Mouse (Mus musculus) CH12.LX (cell line): ENCODE data around the gene 6430531B16Rik. TPM values are rescaled to one million over a fixed set of nuclear protein-coding genes. Genes with fewer than 3 reads are reported as not detected.
A peak's percentile ranks its signal among the peaks of the same experiment; 100 is the strongest.

Source experiments
- DNase-seq: peaks from one replicate; pipeline ENCODE4 v3.0.0-alpha.2; 2013; ENCODE audit errors: extremely low read depth
- H3K27ac ChIP-seq: 2 replicates; pipeline ENCODE4 v1.5.1; 2012; ENCODE audit warnings: low read depth, mild to moderate bottlenecking, control low read depth, moderate library complexity; ENCODE audit not compliant: insufficient read depth
- H3K27me3 ChIP-seq: replicated peaks from 2 replicates; pipeline ENCODE3; 2012; ENCODE audit warnings: inconsistent platforms
- H3K36me3 ChIP-seq, 2 experiments: replicated peaks in 1 of 2; 2 replicates each; pipeline versions ENCODE3 to v1.6.1; 2012; ENCODE audit warnings: inconsistent platforms in 1 of 2, low read length in 1 of 2, mild to moderate bottlenecking in 1 of 2, mixed read lengths in 1 of 2, moderate library complexity in 1 of 2; ENCODE audit not compliant: control insufficient read depth in 1 of 2, insufficient read depth in 1 of 2
- H3K4me1 ChIP-seq, 2 experiments: 2 replicates each; pipeline ENCODE4 v1.6.1; 2012; ENCODE audit warnings: inconsistent platforms in 1 of 2, moderate library complexity in 1 of 2; ENCODE audit not compliant: insufficient read depth in 2 of 2, control insufficient read depth in 1 of 2
- H3K4me2 ChIP-seq: 2 replicates; pipeline ENCODE4 v1.6.1; 2012; ENCODE audit warnings: low read depth, mild to moderate bottlenecking, control low read depth; ENCODE audit not compliant: poor library complexity, insufficient read depth, severe bottlenecking
- H3K4me3 ChIP-seq, 3 experiments: fragments of 150-350 bp in 1 of 3; sonication (generic) in 1 of 3; replicated peaks in 1 of 3; 2 replicates each; pipeline versions ENCODE3 to v1.5.1; 2011 to 2012; ENCODE audit warnings: low read depth in 2 of 3, low read length in 2 of 3, mild to moderate bottlenecking in 2 of 3, moderate library complexity in 2 of 3, control low read depth in 1 of 3, improper control_type of control experiment in 1 of 3, inconsistent platforms in 1 of 3, mixed read lengths in 1 of 3; ENCODE audit not compliant: poor library complexity in 1 of 3
- H3K79me2 ChIP-seq: replicated peaks from 2 replicates; pipeline ENCODE4 v1.6.1; 2012; ENCODE audit warnings: mild to moderate bottlenecking, moderate library complexity; ENCODE audit not compliant: control insufficient read depth, poor library complexity, insufficient read depth, severe bottlenecking; ENCODE audit errors: extremely low read depth
- H3K9ac ChIP-seq: 2 replicates; pipeline ENCODE4 v1.6.1; 2012; ENCODE audit warnings: low read depth, mild to moderate bottlenecking, control low read depth, moderate library complexity; ENCODE audit not compliant: insufficient read depth
- H3K9me3 ChIP-seq: replicated peaks from 2 replicates; pipeline ENCODE3; 2012; ENCODE audit warnings: low read length, inconsistent platforms, mixed read lengths
- CHD2 ChIP-seq: IDR thresholded peaks from 2 replicates; pipeline ENCODE4 v1.6.1; 2011; ENCODE audit warnings: low read length, improper control_type of control experiment
- E2F4 ChIP-seq: IDR thresholded peaks from 2 replicates; pipeline ENCODE4 v1.6.1; 2011; ENCODE audit warnings: low read depth, low read length, improper control_type of control experiment; ENCODE audit not compliant: insufficient replicate concordance
- EP300 ChIP-seq: IDR thresholded peaks from 2 replicates; pipeline ENCODE4 v1.6.1; 2011; ENCODE audit warnings: low read length, improper control_type of control experiment
- ETS1 ChIP-seq: conservative IDR thresholded peaks from 2 replicates; pipeline ENCODE4 v1.6.1; 2012; ENCODE audit warnings: low read depth, mild to moderate bottlenecking, inconsistent platforms, low read length, improper control_type of control experiment, moderate library complexity
- IRF4 ChIP-seq: IDR thresholded peaks from 2 replicates; pipeline ENCODE4 v1.6.1; 2014; ENCODE audit warnings: low read depth, mild to moderate bottlenecking, inconsistent platforms, low read length, improper control_type of control experiment
- JUN ChIP-seq: IDR thresholded peaks from 2 replicates; pipeline ENCODE4 v1.6.1; 2011; ENCODE audit warnings: low read depth, mild to moderate bottlenecking, low read length, improper control_type of control experiment, moderate library complexity; ENCODE audit not compliant: insufficient read depth
- KAT2A ChIP-seq: IDR thresholded peaks from 2 replicates; pipeline ENCODE4 v1.6.1; 2012; ENCODE audit warnings: low read length, improper control_type of control experiment, inconsistent platforms; ENCODE audit not compliant: insufficient replicate concordance
- MAFK ChIP-seq: IDR thresholded peaks from 2 replicates; pipeline ENCODE4 v1.6.1; 2011; ENCODE audit warnings: low read length, improper control_type of control experiment; ENCODE audit not compliant: insufficient replicate concordance
- MEF2A ChIP-seq: IDR thresholded peaks from 2 replicates; pipeline ENCODE4 v1.6.1; 2014; ENCODE audit warnings: low read depth, mild to moderate bottlenecking, inconsistent platforms, low read length, improper control_type of control experiment, borderline replicate concordance
- MXI1 ChIP-seq: IDR thresholded peaks from 2 replicates; pipeline ENCODE4 v1.6.1; 2011; ENCODE audit warnings: mild to moderate bottlenecking, low read depth, low read length, improper control_type of control experiment
- NELFE ChIP-seq: IDR thresholded peaks from 2 replicates; pipeline ENCODE4 v1.6.1; 2011; ENCODE audit warnings: low read depth, low read length, improper control_type of control experiment
- NRF1 ChIP-seq: IDR thresholded peaks from 2 replicates; pipeline ENCODE4 v1.6.1; 2014; ENCODE audit warnings: low read depth, mild to moderate bottlenecking, inconsistent platforms, low read length, improper control_type of control experiment, moderate library complexity
- PAX5 ChIP-seq: IDR thresholded peaks from 2 replicates; pipeline ENCODE4 v1.6.1; 2012; ENCODE audit warnings: low read length, inconsistent platforms, mixed read lengths
- POLR2A ChIP-seq: IDR thresholded peaks from 2 replicates; pipeline ENCODE4 v1.6.1; 2011; ENCODE audit warnings: low read depth, mild to moderate bottlenecking, improper control_type of control experiment, low read length
- POLR2AphosphoS2 ChIP-seq: IDR thresholded peaks from 2 replicates; pipeline ENCODE4 v1.6.1; 2011; ENCODE audit warnings: low read depth, low read length, improper control_type of control experiment
- TBP ChIP-seq: conservative IDR thresholded peaks from 2 replicates; pipeline ENCODE4 v1.6.1; 2011; ENCODE audit warnings: low read depth, low read length, improper control_type of control experiment
- UBTF ChIP-seq: IDR thresholded peaks from 2 replicates; pipeline ENCODE4 v1.6.1; 2012; ENCODE audit warnings: low read depth, mild to moderate bottlenecking, inconsistent platforms, low read length, improper control_type of control experiment, moderate library complexity
- USF1 ChIP-seq: IDR thresholded peaks from 2 replicates; pipeline ENCODE4 v1.6.1; 2014; ENCODE audit warnings: low read depth, mild to moderate bottlenecking, inconsistent platforms, low read length, improper control_type of control experiment
- ZC3H11A ChIP-seq: IDR thresholded peaks from 2 replicates; pipeline ENCODE4 v1.6.1; 2012; ENCODE audit warnings: low read depth, mild to moderate bottlenecking, inconsistent platforms, low read length, improper control_type of control experiment
- ZNF384 ChIP-seq: IDR thresholded peaks from 2 replicates; pipeline ENCODE4 v1.6.1; 2012; ENCODE audit warnings: low read depth, low read length, improper control_type of control experiment, inconsistent platforms
- dilution Hi-C: fragments of 300-500 bp; cut with MboI; formaldehyde crosslinking; loops from 2 replicates; pipeline ENCODE4 v1.14.3; 2020; ENCODE audit warnings: low sequenced_read_pairs; ENCODE audit not compliant: extremely low pct_unique_long_range_greater_than_20kb, extremely low pct_ligation_motif_present
- in situ Hi-C: fragments of 300-500 bp; cut with MboI; formaldehyde crosslinking; loops from 3 replicates; pipeline ENCODE4 v1.14.3; 2019; ENCODE audit warnings: low sequenced_read_pairs, low pct_ligation_motif_present, low pct_unique_long_range_greater_than_20kb, mixed read lengths
- polyA plus RNA-seq: library from polyadenylated mRNA; unstranded; fragments of >175 nt; gene quantifications from 2 replicates; pipeline ENCODE4 v1.2.1, GENCODE M21; 2012; ENCODE audit warnings: low read depth; ENCODE audit not compliant: insufficient read length
- total RNA-seq, 2 experiments: library from RNA; depleted of rRNA; stranded (reverse); fragments of 300-350 nt in 1 of 2; fragments of >200 nt in 1 of 2; gene quantifications; 2 replicates each; pipeline ENCODE4 v1.2.3; 2012 to 2014

Gene 6430531B16Rik
- total and polyA plus RNA-seq, 3 experiments, result 0.13 to 0.21 TPM; not detected in 1

GRCm38 (mm10) chr7:139957958-139958357 lies 20.6 kb downstream of the 6430531B16Rik start:
- Histone ChIP-seq H3K36me3 (peaks cover 18 to 48% of the 10 kb centered on the region in 2 experiments), H3K4me2 (no peak overlapping the region), H3K9me3 (no peaks in the 10 kb centered on the region), H3K9ac (no peak overlapping the region), H3K4me3 (no peak overlapping the region), H3K4me1 (peaks cover 11 to 82% of the 10 kb centered on the region in 2 experiments), H3K27me3 (no peaks in the 10 kb centered on the region), H3K79me2 (no peaks in the 10 kb centered on the region), H3K27ac (no peak overlapping the region)
- no peak for DNase-seq
- in situ Hi-C loops (no loop called here), dilution Hi-C loops (no loop called here)
- TF ChIP-seq KAT2A (no peak), POLR2AphosphoS2 (0 out of 2 replicates have a peak, but pooled peaks have one; percentile 18)

GRCm38 (mm10) chr7:139957437-139957836 lies 21.1 kb downstream of the 6430531B16Rik start:
- Histone ChIP-seq H3K27me3 (no peaks in the 10 kb centered on the region), H3K27ac (no peak overlapping the region), H3K4me1 (peaks cover 11 to 80% of the 10 kb centered on the region in 2 experiments), H3K36me3 (peaks cover 18 to 51% of the 10 kb centered on the region in 2 experiments)
- TF ChIP-seq JUN (no peak), USF1 (no peak), ETS1 (no peak), EP300 (no peak), CHD2 (no peak), PAX5 (no peak), ZC3H11A (no peak), E2F4 (no peak), NRF1 (no peak), MEF2A (no peak), UBTF (no peak), IRF4 (no peak), POLR2A (no peak), TBP (no peak), MAFK (no peak), POLR2AphosphoS2 (no peak), NELFE (no peak), MXI1 (no peak), ZNF384 (no peak)
- TF ChIP-seq, all 38 proteins: peak for 0
- in situ Hi-C loops, result no loop called here
- Histone ChIP-seq H3K4me3 (no peak overlapping the region), H3K4me2 (no peak overlapping the region), H3K9ac (no peak overlapping the region), H3K9me3 (no peaks in the 10 kb centered on the region), H3K79me2 (no peaks in the 10 kb centered on the region)
- dilution Hi-C loops, result no loop called here
- no peak for DNase-seq
